Mouse (Mus musculus) erythroblast, embryonic 14.5 days (primary cell): ENCODE measurements around the gene Lrrtm4. TPM values are rescaled to one million over a fixed set of nuclear protein-coding genes. Genes with fewer than 3 reads are reported as not detected.

Source experiments
- H3K27me3 ChIP-seq: 2 replicates; pipeline ENCODE4 v1.6.1; 2012; ENCODE audit warnings: inconsistent platforms; ENCODE audit not compliant: control insufficient read depth
- H3K36me3 ChIP-seq: 2 replicates; pipeline ENCODE4 v1.6.1; 2012; ENCODE audit warnings: mild to moderate bottlenecking, inconsistent platforms; ENCODE audit not compliant: control insufficient read depth
- H3K4me1 ChIP-seq: 2 replicates; pipeline ENCODE4 v1.6.1; 2012; ENCODE audit warnings: inconsistent platforms; ENCODE audit not compliant: control insufficient read depth
- H3K4me3 ChIP-seq: replicated peaks from 2 replicates; pipeline ENCODE3; 2012; ENCODE audit warnings: moderate library complexity, mild to moderate bottlenecking, inconsistent platforms
- H3K9me3 ChIP-seq: 2 replicates; pipeline ENCODE4 v1.6.1; 2012; ENCODE audit warnings: low read length, inconsistent platforms, mixed read lengths; ENCODE audit not compliant: control insufficient read depth
- GATA1 ChIP-seq: IDR thresholded peaks from 2 replicates; pipeline ENCODE4 v1.6.1; 2012; ENCODE audit warnings: low read length, inconsistent platforms, mixed read lengths
- TAL1 ChIP-seq: IDR thresholded peaks from 3 replicates; pipeline ENCODE4 v1.6.1; 2012; ENCODE audit warnings: low read length, inconsistent platforms, mixed read lengths
- polyA plus RNA-seq: library from polyadenylated mRNA; stranded (reverse); fragments of >175 nt; gene quantifications from 2 replicates; pipeline ENCODE4 v1.2.3, GENCODE M21; 2012

Lrrtm4 gene
- polyA plus RNA-seq, 1 experiment = not detected

GRCm38 (mm10) chr6:80750769-80751168, 732.1 kb downstream of the Lrrtm4 start:
- H3K9me3 ChIP-seq = no peaks in the 10 kb centered on the region
- TF ChIP-seq TAL1 = no peak
- TF ChIP-seq GATA1 = no peak
- H3K27me3 ChIP-seq = no peaks in the 10 kb centered on the region
- no peaks in the 10 kb centered on the region for H3K36me3 ChIP-seq
- no peak overlapping the region for H3K4me3 ChIP-seq
- no peaks in the 10 kb centered on the region for H3K4me1 ChIP-seq

GRCm38 (mm10) chr6:80760641-80761204, 742.0 kb downstream of the Lrrtm4 start:
- Histone ChIP-seq H3K4me1 (no peaks in the 10 kb centered on the region), H3K36me3 (no peaks in the 10 kb centered on the region), H3K4me3 (no peak overlapping the region), H3K9me3 (no peaks in the 10 kb centered on the region), H3K27me3 (no peaks in the 10 kb centered on the region)
- no peak for TF ChIP-seq GATA1
- TF ChIP-seq TAL1 = no peak

GRCm38 (mm10) chr6:80786282-80786681, 767.6 kb downstream of the Lrrtm4 start:
- Histone ChIP-seq H3K4me3 (no peak overlapping the region), H3K27me3 (no peaks in the 10 kb centered on the region), H3K36me3 (no peaks in the 10 kb centered on the region), H3K9me3 (peaks cover 2% of the 10 kb centered on the region; the same call in 1 of the 2 replicates), H3K4me1 (no peaks in the 10 kb centered on the region)
- TF ChIP-seq GATA1 (no peak), TAL1 (no peak)

DNA sequence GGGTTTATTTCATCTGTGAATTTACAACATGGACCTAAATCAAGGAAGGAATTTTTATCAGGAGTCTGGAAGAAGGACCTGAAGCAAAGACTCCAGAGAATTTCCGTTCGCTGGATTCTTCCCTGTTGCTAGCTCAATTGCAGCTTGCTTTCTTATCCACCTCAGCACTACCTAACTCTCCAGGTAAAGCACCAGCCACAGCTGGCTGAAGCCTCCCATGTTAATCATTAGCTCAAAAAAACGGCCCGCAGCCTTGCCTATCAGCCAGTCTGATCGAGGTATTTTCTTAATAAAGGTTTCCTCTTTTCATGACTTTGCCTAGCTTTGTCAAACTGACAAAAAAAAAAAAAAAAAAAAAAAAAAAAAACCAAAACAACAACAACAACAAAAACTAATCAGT, 805.1 kb downstream of the Lrrtm4 start:
- no peaks in the 10 kb centered on the region for H3K36me3 ChIP-seq
- no peak overlapping the region for H3K4me3 ChIP-seq
- no peaks in the 10 kb centered on the region for H3K4me1 ChIP-seq
- H3K27me3 ChIP-seq = no peaks in the 10 kb centered on the region
- peaks cover 2% of the 10 kb centered on the region; the same call in 1 of the 2 replicates for H3K9me3 ChIP-seq
- no peak for TF ChIP-seq GATA1
- no peak for TF ChIP-seq TAL1

DNA sequence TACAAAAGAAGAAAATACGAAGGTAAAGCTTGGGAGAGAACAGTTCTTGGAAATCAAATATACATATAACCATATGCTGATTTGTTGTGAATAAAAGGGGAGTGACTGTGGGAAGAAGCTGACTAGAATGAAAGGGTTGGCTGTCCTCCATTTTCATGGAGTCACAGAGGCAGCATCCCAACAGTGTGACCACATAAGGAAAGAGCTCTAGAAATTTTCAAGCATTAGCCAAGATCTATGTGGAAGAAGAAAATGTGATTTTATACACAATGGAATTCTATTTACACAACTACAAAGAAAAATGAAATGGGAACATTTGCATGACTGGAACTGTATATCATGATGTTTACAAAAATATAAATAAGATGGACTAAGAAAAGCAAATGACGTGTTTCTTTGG, 821.1 kb downstream of the Lrrtm4 start:
- Histone ChIP-seq H3K4me3 (no peak overlapping the region), H3K36me3 (no peaks in the 10 kb centered on the region), H3K27me3 (no peaks in the 10 kb centered on the region), H3K4me1 (no peaks in the 10 kb centered on the region), H3K9me3 (no peaks in the 10 kb centered on the region)
- TF ChIP-seq TAL1 = no peak
- no peak for TF ChIP-seq GATA1

DNA sequence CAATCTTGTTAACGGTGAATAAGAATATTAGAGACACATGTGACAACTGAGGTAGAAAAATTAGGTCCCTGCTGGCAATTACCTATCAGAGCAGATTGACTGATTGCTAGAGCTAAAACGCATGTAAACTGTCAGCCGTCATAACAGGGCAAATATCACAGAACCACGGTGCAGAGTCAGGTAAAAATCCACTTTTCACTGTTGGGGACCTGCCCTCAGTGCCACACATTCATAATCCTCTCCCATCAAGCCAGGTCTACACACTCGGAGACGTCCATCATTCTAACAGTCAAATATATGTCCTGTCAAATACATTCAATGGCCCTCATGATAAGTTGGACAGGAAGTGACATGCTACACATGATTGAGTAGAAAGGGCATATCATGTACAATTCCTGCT, 826.6 kb downstream of the Lrrtm4 start:
- H3K9me3 ChIP-seq = no peaks in the 10 kb centered on the region; the same call in 1 of the 2 replicates
- H3K4me3 ChIP-seq = no peak overlapping the region
- TF ChIP-seq TAL1 (no peak), GATA1 (no peak)
- H3K27me3 ChIP-seq = no peaks in the 10 kb centered on the region
- H3K4me1 ChIP-seq = no peaks in the 10 kb centered on the region
- no peaks in the 10 kb centered on the region for H3K36me3 ChIP-seq

- peaks cover 6% of the 10 kb centered on the region for H3K9me3 ChIP-seq
- no peaks in the 10 kb centered on the region for H3K27me3 ChIP-seq
- H3K36me3 ChIP-seq = no peaks in the 10 kb centered on the region
- no peaks in the 10 kb centered on the region for H3K4me1 ChIP-seq
- H3K4me3 ChIP-seq = no peak overlapping the region
- TF ChIP-seq GATA1 (no peak), TAL1 (no peak)
Observed at GRCm38 (mm10) chr6:80856910-80857543, 838.4 kb downstream of the Lrrtm4 start.

Other genes with a start within 250 kb of the Lrrtm4 start
- 0.15 TPM in 1 of 2 replicates, not detected in the other for gene Gm20594, start 201.0 kb upstream of the Lrrtm4 start, polyA plus RNA-seq